Mouse (Mus musculus) embryo, embryonic 10.5 days (tissue): ENCODE measurements around the gene Naa80.
"Not testable (repeated sequence)": the region's sequence is repeated elsewhere in the genome, so short reads cannot be mapped to it uniquely, and the experiment has no call there.

Experiments used
- DNase-seq: peaks from one replicate; pipeline ENCODE4 v3.0.0-alpha.2; 2015; ENCODE audit warnings: low spot score

Naa80 gene

DNA sequence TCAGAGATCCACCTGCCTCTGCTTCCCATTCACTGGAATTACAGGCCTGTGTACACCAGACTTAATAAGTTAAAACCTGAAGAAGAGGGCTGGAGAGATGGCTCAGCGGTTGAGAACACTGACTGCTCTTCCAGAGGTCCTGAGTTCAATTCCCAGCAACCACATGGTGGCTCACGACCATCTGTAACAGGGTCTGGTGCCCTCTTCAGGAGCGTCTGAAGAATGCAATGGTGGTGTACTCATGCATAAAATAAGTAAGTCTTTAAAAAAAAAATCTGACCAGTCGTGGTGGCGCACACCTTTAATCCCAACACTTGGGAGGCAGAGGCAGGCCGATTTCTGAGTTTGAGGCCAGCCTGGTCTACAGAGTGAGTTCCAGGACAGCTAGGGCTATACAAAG, 4.9 kb upstream of the Naa80 start:
- DNase-seq = not testable (repeated sequence)

DNA sequence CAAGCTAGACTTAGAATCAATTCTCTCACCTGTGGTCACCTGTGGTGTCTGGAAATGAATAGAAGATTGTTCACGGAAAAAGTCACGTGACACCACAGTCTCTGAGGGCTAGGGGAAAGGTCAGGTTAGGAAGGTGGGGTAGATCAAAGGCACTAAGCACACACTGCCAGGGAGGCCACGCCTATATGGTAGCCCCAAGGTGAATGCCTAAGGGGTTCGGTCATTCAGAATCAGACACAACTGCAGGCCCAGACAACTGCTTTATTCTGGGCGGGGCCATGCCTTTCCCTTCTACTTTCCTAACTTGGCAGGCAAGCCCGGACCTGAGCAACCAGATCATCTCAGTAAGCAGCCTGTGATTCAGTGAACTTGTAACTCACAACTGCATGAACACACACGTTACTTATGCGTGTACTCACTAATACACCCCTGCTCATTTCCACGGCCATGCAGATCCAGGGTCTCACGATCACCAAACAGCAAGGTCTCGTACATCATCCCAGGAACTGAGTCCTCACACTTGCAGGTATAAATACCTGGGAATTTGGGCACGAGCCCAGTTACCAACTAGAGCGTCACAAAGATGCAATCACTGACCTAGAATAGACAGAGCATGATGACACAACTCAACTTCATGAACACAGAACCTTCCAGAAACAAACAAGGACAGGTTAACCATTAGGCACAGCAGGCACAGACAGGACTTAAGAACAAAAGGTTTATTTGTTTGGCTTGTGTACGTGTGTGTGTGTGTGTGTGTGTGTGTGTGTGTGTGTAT, 2.9 kb upstream of the Naa80 start:
- DNase-seq = peak; percentile 28

DNA sequence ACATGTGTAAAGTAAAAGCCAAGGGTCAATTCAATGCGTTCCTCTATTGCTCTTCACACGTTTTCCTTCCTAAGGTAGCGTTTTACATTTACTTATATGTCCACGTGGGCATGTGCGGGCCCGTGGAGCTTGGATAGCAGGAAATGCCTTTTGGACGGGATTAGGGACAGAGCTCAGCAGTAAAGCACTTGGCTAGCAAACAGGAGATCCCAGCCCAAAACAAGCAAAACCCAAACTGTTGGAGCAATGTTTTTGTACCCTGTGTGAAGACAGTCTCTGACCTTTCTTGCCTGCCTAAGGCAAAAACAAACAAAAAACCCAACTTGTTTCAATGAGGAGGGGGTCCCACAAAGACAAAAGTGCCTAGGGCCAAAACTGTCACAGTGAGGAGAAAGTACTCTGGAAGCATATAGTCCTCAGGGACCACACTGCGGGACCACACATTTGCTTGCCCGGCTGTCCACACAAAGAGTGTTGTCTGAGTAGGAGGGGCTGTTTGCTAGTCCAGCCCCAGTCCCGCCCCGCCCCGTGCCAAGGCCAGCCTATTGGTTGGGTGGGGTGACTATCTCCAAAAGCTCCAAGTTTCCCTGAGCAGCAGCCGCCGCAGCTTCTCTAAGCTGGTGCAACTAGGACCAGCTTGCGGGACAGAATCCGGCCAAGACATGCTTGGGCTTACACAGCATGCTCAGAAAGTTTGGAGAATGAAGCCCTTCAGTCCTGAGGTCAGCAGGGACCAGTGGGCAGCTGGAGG, 2.2 kb upstream of the Naa80 start, which contains the start of gene Hyal1:
Gene Hyal1, plus strand, starts transcription at position 571 of the 751 bp plus-strand sequence.
- DNase-seq = peak; percentile 92

DNA sequence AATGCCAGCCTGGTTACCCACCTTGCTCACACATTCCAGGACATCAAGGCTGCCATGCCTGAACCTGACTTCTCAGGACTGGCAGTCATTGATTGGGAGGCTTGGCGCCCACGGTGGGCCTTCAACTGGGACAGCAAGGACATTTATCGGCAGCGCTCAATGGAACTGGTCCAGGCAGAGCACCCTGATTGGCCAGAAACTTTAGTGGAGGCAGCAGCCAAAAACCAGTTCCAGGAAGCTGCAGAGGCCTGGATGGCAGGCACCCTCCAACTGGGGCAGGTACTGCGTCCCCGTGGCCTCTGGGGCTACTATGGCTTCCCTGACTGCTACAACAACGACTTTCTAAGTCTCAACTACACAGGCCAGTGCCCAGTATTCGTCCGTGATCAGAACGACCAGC, 816 bp upstream of the Naa80 start:
- DNase-seq = no peak

DNA sequence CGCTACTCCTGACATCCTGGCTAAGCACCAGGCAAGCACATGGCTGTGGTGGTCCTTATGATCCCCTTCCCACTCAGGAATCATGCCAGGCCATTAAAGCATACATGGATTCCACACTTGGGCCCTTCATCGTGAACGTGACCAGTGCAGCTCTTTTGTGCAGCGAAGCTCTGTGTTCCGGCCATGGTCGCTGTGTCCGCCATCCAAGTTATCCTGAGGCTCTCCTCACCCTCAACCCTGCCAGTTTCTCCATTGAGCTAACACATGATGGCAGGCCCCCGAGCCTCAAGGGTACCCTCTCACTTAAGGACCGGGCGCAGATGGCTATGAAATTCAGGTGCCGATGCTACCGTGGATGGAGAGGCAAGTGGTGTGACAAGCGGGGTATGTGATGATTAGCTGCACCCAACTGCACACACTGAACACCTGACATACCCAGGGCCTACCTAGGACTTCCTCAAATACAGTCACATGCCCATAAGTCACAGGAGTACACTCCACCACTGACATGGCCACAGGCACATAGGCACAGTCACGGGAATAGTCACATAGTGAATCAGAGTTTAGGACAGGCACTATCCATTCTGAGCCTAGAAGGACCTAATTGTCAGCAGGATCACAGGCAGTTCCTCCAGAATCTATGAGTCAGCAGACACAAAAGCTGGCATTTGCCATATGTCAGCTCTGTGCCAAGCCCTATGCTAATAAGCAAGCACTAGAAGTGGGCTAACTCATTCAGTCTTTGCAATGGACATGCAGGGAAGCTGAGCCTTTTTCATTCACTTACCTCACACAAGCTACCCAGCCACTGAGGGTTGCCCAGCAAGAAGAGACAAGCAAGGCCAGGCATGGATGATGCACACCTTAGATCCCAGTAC, 575 bp downstream of the Naa80 start:
- DNase-seq = no peak

DNA sequence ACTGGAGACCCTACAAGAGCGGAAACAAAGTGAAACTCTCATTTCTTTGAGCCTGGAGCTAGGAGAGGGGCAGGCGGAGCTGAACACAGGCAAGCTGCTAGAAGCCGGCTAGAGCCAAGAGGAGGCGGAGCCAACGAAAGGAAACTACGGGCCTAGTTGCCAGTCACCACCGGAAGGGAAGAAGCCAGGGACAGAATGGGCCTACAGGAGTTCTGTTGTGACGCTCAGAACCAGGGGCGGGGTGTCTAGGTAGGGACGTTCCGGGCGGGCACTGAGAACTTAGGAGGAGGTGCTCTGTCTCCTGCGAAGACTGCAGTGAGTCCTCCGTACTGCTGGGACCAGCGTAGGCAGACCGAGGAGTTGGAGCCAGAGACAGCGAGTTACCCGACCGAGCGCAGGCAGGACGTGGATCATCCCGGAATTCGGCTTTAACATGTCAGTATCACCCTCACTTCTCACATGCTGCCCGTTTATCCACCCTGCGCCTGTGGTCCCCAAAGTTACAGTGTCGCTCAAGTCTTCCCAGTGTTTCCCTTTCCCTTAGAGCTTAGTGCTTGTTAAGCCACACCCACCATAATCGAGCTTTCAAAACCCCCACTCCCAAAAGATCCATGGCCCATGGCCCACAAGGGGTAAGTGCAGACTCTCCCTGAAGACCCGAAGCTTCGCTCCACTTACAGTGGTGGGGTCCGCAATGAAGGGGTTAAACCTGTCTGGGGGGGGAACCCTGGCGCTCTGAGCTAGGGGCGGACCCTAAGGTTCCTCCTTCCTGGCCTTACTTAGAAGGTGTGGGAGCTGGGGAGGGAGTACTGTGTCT, 2.0 kb downstream of the Naa80 start, which contains the start of gene Hyal3:
Gene Hyal3, plus strand, starts transcription at position 318 of the 817 bp plus-strand sequence.
- peak; percentile 92 for DNase-seq

DNA sequence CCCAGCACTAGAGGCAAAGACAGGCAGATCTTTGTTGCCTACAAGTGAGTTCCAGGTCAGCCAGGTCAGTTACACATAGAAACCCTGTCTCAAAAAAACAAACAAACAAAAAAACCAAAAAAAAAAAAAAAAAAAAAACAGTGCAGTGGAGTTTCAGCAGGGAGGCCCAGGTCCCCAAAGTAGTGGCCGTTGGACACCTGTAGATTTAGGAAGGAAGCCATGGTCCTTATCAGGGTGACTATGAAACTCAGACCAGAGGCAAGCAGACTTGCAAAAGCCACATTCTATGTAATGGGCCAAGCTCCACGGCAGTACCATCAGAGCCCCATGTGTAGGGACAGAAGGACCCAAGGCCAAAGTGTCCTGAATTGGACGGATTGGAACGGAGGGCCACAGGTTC, 2.9 kb downstream of the Naa80 start:
- no peak for DNase-seq

DNA sequence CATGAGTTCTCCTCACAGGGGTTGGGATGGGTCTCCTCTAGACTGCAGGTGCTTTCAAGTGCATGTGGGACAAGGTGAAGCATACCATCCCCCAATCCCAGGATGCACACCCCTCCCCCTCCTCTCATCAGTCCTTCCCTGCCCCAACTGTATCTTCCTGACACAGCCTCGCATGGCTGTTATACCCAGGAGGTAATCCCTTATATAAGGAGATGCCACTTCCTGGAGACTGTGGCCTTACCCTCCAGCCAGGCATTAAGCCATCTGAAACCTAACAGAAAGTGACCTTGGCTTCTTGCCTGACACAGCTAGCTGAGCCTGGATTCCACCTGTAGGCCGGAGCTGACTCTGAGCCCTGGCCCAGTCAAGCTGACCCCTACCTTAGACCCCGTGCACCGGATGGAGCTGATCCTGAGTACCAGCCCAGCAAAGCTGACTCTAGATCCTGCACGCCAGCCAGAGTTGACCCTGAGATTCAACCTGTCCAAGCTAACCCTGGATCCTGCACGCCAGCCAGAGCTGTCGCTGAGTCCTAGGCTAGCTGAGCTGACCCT, 3.9 kb downstream of the Naa80 start:
- no peak for DNase-seq

DNA sequence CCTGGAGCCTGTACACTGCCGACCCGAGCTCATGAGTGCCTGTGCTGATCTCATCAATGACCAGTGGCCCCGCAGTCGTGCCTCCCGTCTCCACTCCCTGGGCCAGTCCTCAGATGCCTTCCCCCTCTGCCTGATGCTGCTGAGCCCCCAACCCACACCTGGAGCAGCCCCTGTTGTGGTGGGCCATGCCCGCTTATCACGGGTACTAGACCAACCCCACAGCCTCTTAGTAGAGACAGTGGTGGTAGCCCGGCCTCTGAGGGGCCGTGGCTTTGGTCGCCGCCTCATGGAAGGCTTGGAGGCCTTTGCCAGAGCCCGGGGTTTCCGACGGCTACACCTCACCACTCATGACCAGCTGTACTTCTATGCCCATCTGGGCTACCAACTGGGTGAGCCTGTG, 4.5 kb downstream of the Naa80 start:
- no peak for DNase-seq

DNA sequence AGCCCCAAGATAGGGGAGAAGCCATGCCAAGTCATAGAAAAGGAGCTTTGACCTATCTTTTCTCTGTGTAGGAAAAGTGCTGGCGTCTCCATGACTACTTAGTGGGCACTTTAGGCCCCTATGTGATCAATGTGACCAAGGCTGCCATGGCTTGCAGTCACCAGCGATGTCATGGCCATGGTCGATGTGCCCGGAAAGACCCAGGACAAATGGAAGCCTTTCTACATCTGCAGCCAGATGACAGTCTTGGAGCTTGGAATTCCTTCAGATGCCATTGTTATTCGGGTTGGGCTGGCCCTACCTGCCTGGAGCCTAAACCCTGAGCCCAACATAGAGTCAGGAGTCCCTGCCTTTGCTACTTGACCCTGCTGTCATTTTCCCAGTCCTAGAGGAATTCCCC, 7.8 kb downstream of the Naa80 start:
- DNase-seq = no peak

DNA sequence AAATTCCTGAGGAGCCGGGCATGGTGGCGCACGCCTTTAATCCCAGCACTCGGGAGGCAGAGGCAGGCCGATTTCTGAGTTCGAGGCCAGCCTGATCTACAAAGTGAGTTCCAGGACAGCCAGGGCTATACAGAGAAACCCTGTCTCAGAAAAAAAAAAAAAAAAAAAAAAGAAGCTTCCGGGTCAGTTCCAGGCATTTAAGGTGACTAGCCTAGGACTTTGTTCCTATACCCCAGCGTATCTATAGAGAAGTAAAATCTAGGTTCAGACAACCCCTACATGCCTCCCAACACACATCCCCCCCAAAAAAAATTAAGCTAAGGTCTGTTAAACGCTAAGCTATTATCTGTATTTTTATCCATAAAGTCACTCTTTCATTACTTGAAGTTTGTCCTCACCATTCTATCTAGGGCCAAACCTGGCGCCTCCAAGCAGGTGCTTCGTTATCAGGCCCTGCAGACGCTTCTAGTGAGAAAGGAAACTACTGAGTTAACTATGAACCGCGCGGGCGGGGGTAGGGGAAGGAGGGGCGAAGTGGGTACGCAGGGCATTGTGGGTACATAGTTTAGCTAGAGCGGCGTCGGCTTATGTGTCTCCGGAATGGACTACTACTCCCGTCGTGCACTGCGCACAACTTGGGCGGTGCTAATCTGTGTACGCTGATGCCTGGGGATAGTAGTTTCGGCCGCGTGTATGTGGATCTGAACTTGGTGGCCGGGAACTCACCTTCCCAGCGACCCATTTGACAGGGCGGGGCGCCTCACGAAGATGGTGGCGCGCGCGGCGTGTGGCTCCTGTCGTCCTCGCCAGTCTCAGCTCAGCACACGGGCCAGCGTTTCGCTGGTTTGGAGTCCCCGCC, 8.5 kb downstream of the Naa80 start, which contains the start of gene Ifrd2:
Gene Ifrd2, plus strand, starts transcription at position 669 of the 859 bp plus-strand sequence.
- peak; percentile 100 for DNase-seq

DNA sequence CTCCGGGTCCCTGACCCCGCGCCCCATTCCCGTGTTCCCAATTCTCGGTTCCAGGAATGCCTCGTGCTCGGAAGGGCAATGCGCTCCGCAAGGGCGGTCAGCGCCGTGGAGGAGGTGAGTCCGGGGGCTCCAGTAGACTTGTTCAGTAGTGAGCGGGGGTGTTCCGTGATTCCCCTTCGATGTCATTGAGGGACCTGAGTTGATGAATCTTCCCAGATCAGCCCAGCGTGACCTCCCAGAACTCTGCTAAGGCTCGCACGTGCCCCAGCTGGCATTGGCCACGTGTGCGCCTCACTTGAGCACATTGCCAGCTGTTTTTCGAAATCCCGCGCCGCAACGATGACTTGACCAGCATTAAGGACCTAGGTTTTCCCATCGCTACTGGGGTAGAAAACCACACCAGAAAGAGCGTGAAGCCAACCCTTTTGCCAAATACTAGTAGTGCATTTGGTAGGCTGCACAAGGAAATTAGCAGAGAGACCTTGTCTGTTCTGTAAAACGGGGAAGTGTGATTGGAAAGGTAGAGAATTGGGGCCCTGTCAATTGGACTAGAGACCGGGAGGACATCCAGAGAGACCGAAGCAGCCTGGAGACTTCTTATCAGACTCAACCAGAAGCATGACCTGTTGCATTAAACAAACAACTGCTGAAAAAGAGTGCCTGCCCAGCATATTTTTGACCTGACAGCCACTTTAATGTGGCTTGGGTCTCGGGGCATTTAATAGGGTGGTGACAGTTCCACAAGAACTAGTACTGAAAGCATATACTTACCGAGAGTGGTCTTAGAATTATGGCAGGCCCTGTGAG, 9.3 kb downstream of the Naa80 start:
- DNase-seq = peak; percentile 71

DNA sequence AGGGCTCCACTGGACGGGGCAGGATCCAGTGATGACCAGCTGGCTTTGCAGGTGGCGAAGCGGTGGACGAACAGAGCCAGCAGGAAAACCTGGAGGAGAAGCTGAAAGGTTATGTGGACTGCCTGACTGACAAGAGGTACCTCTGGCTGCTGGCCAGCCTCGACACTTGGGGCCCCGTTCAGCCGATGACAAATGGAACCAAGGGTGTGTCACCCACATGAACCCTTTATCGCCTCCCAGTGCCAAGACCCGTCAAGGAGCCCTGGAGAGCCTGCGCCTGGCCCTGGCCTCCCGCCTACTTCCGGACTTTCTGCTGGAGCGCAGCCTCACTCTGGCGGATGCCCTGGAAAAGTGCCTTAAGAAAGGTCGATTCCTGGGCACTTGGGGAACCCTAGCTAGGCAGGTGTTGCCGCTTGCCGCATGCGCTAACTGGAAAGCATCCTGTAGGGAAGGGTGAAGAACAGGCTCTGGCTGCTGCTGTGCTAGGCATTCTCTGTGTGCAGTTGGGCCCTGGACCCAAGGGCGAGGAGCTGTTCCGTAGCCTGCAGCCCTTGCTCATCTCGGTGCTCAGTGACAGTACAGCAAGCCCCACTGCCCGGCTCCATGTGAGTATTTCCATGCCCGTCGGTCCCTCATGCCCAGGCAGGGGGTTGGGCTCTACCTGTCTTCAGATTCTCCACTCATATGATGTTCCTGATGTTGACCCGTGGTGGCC, 11.5 kb downstream of the Naa80 start:
- DNase-seq = no peak

DNA sequence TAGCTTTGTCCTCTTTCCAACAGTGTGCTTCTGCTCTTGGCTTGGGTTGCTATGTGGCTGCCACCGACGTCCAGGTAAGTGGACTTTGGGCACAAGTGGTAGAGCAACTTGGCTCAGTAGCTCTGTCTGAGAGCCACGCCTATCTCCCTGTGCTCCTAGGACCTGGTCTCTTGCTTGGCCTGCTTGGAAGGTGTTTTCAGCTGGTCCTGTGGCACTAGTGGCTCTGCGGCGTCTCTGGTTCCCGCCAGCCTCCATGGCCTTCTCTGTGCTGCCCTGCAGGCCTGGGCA, 12.0 kb downstream of the Naa80 start:
- no peak for DNase-seq

DNA sequence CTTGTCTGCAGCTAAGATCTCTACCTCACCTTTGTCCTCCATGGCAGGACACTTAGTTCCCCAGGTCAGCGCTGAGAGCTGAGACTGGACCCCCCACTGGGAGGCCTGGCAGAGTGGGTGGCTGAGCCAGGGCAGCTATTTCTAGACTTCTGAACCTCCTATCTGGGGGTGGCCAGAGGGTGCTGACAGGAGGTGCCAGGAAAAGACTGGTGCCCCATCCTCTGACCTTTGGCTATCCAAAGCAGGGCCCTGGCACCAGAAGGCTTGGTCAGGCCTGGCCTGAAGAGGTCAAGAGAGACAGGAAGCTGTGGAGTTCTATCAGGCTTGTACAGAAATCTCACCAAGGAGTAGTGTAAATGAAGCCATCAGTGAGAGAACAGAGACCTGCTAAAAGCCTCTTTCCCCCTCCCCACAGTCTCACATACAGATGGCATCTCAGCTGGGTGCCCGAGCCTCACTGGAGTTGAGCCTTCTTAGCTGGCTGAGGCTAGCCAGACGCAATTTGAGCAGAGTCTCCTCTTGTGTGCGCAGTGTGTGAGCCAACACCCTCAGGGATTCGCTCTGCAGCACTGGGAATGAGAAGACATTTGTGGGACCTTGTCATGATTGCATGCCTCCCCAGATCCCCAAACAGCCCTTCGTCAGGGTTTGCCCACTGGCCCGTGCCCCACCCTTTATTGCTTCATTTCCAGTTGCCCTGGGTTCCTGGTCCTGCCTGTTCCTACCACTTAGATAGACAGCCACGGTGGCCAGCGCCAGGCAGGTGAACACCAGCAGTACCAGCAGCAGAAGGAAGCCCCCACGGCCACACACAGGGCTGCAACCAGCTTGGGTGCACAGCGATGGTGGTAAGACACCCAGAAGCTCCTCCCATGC, 14.7 kb downstream of the Naa80 start:
- DNase-seq = no peak

DNA sequence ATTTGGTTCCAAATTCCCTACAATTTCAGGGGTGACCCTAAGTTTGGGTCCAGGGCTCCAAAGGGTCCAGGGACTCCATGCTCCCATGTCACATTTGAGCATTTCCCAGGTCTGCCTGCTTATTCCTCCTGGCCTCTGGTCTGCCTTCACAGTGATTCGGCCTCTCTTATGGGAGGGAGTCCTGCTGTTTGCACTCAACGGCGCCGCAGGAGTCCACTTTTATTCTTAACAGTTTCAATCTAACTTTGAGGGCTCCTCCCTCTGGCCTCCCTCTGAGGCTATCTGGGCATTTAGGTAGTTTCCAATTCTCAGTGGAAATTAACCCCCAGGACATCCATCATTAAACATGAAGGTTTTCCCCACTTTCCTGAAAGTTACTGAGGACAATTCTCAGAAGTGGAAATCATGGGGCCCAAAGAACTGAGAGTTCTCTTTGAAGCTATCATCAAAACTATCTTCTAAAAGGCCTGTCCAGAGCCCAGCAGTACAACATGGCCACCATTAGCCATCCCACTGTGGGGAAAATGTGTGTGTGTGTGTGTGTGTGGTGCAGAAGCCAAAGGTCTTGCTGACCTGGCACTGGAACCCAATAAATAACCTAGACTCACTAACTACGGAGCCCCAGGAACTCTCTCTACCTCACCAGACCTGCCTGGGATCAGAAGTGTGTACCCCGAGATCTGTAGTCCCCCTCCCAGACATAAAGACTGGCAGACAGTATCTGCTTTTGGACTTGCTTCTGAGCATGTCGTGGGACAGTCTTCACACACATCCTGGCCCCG, 15.8 kb downstream of the Naa80 start:
- DNase-seq = no peak
